Mouse (Mus musculus) regulatory T cell (primary cell): ENCODE results near the gene 1810030O07Rik.
"Not testable (repeated sequence)": the region's sequence is repeated elsewhere in the genome, so short reads cannot be mapped to it uniquely, and the experiment has no call there.

Experiments
- in situ Hi-C: fragments of 300-600 bp; cut with MboI, MseI; formaldehyde crosslinking; loops from one replicate; pipeline ENCODE4 v1.15.1; 2025; ENCODE audit warnings: high pct_unique_total_duplicates

1810030O07Rik gene

GRCm38 (mm10) chrX:12673054-12673775, at the start of gene 1810030O07Rik:
1810030O07Rik (minus strand) TSS chrX:12673668.
- in situ Hi-C loops, result no loop called here

- in situ Hi-C loops, result no loop called here
Observed at GRCm38 (mm10) chrX:12716036-12716435, 42.6 kb upstream of the 1810030O07Rik start.

GRCm38 (mm10) chrX:12713796-12714195, 40.3 kb upstream of the 1810030O07Rik start:
- in situ Hi-C loops, result no loop called here

GRCm38 (mm10) chrX:12686910-12687309, 13.4 kb upstream of the 1810030O07Rik start:
- in situ Hi-C loops, result no loop called here

- in situ Hi-C loops, result no loop called here
Observed at GRCm38 (mm10) chrX:12686071-12686470, 12.6 kb upstream of the 1810030O07Rik start.

GRCm38 (mm10) chrX:12677396-12677795, 3.9 kb upstream of the 1810030O07Rik start:
- in situ Hi-C loops, result no loop called here

- in situ Hi-C loops, result no loop called here
Observed at GRCm38 (mm10) chrX:12653879-12654278, 19.6 kb downstream of the 1810030O07Rik start.

- in situ Hi-C loops, result no loop called here
Observed at GRCm38 (mm10) chrX:12651906-12652305, 21.6 kb downstream of the 1810030O07Rik start.

- in situ Hi-C loops, result no loop called here
Observed at GRCm38 (mm10) chrX:12645531-12646304, 27.8 kb downstream of the 1810030O07Rik start.

GRCm38 (mm10) chrX:12644976-12645375, 28.5 kb downstream of the 1810030O07Rik start:
- in situ Hi-C loops, result no loop called here

GRCm38 (mm10) chrX:12625131-12625530, 48.3 kb downstream of the 1810030O07Rik start:
- in situ Hi-C loops, result no loop called here

GRCm38 (mm10) chrX:12612360-12612759, 61.1 kb downstream of the 1810030O07Rik start:
- in situ Hi-C loops, result not testable (repeated sequence)

GRCm38 (mm10) chrX:12611211-12611610, 62.3 kb downstream of the 1810030O07Rik start:
- in situ Hi-C loops, result no loop called here

GRCm38 (mm10) chrX:12610541-12610940, 62.9 kb downstream of the 1810030O07Rik start:
- in situ Hi-C loops, result not testable (repeated sequence)
